Mouse (Mus musculus): ENCODE measurements at regions not wholly inside any gene's neighbourhood (a gene's known extent, or its start where the extent isn't known, plus 50 kb on each side); places are given as distances from the start of the nearest gene placed in this dataset.
A peak's percentile ranks its signal among the peaks of the same experiment; 100 is the strongest.

- DNase-seq: peak; percentile 34 to 52
Observed at GRCm38 (mm10) chr10:117940441-117941265, 94.8 kb upstream of the Rap1b start.

GRCm38 (mm10) chr10:117941266-117941651 lies 95.4 kb upstream of the Rap1b start:
- no peak for DNase-seq

- DNase-seq: no peak
Observed at GRCm38 (mm10) chr10:117943702-117944307, 98.0 kb upstream of the Rap1b start.

DNA sequence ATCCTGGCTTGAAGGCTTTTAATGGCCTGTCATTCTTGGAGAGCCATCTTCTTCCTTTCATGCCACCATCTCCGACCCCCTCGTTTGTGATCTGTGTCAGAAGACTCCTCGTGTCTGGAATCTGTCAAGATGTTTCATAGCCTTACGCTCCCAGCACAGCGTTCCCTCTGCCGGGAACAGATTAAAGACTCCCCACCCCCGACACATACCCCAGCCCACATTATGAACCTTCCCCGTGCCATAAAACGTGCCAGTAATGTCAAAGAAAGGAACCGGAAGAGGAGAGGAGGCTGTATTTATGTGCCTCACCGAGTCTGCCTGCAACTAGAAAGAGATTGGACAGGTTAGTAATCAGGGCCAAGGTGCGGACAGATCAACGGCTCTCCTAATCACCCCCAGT lies 101.4 kb upstream of the Rap1b start:
- no peak for DNase-seq

GRCm38 (mm10) chr10:117947911-117948310 lies 102.1 kb upstream of the Rap1b start:
- no peak for DNase-seq

- DNase-seq: peak; percentile 27 to 28
Observed at GRCm38 (mm10) chr10:117952116-117953025, 106.5 kb upstream of the Rap1b start.

GRCm38 (mm10) chr10:117953026-117953711 lies 107.3 kb upstream of the Rap1b start:
- peak; percentile 63 to 70 for DNase-seq

DNA sequence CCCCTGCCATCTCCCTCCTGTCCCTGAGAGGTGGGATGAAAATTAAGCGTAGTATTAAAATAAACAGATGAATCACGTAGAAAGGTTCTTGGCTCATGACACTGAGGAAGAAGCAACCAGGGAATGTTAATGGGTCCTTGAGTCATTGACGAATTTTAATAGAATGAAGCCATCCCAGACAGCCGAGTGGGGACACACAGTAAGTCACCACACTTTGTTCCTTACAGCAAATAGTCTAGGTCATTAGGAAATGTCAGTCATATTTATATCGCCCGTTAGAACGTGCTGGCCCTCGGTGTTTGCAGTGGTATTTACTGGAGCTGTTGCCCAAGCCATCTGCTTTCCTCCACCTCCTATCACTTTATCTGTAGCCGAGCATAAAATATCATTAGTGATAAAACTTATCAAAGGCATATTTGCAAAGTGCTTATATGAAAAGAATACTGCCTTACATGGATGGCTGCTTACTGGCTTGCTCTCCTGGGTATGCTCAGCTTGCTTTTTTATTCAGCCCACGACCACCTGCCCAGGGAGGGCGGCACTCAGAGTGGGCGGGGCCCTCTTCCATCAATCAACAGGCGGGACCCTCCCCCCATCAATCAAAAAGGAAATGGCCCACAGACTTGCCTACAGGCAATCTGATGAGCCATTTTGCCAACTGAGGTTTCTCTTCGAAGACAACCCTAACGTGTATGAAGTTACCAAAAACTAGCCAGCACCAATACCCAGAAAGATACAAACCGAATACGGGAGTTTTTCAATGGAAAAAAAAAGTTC lies 110.5 kb upstream of the Rap1b start:
- DNase-seq: no peak

DNA sequence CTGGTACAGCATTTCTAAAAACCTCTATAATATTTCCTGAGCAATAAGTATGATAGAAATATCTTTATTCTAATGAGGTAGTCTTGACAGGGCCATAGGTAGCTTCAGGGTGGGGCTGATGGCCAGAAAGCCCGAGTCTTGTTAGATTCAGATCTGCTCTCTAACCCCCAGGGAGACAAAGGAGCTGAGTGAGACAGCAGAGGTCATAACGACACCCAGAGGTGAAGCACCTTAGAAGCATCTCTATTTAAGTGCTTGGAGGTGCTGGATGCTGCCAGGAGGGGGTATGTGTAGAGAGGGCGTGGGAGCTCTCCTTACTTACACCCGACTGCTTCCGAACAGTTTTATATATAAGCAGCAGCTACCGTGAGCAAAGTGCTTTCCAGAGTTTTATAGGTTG lies 128.9 kb upstream of the Rap1b start:
- DNase-seq: no peak

- no peak for DNase-seq
Observed at GRCm38 (mm10) chr10:117975467-117975866, 129.6 kb upstream of the Rap1b start.

- no peak for DNase-seq
Observed at GRCm38 (mm10) chr10:117979091-117979490, 133.3 kb upstream of the Rap1b start.

DNA sequence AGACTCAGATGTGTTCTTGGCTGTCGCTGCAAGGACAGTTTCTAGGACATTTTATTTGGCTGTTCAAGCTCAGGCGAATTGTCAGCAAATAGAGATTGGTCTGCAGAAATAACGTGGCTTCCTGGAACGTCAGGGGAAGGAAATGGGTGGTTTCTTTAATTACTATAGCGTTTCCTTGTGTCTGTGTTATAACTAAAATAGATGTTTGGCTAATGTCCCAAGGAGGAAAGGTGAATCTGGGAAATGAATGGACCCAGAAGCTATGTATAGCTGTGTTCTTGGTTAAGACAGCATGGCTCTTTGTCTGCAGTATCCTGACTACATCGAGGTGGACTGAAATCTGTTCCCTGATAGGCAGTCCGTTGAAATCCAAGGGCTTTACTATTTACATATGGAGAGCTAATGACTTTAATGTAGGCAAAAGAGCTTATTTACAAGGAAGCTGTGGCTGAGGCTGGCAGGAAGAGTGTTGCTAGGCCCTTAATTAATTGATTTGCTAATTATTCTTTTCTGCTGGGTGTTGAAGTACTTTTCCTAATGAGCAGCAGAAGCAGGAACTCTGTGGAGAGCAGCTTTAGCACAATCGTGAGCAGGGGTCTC lies 136.9 kb upstream of the Rap1b start:
- DNase-seq: peak; percentile 30 to 36

GRCm38 (mm10) chr10:117983271-117983670 lies 137.4 kb upstream of the Rap1b start:
- peak in 1 of 2 experiments; percentile 17 for DNase-seq

DNA sequence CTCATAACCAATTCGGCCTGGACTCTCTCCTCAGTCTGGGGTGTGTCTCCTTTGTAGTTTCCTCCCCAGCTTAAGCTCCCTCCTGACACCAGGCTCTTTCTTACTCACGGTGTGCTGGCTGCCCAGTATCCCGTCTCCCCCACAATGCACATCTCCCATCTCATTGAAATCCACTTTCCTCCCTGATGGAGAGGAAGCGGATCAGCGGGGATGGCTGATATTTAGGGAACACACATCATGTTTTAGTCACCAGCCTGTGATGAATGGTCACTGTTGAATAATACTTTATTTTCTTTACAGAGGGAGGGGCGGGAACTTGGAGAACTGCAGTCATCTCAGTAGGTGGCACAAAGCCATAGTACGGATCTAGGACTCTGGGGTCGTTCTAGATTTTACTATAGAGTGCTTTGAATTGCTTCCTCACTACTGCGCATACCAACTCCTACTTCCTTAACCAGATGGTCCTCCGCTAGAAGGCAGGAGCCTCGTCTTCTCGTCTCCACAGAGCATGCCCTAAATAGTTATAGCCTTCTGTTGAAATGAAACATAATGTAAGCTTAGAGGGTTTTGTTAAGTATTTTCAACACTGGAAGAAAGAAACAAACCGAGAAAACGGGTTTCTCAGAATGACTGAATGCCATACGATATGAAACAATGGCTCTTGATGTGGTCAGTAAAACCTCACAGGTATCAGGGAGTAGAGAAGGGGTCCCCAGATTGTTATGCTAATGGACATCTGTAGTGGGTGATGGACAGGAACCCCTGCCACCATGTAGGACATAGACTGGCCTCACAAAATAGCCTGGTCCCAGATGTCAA lies 139.2 kb upstream of the Rap1b start:
- DNase-seq: no peak

GRCm38 (mm10) chr10:117987620-117988019 lies 141.8 kb upstream of the Rap1b start:
- peak; percentile 24 to 45 for DNase-seq

- DNase-seq: peak; percentile 18 to 27
Observed at GRCm38 (mm10) chr10:117988076-117988475, 142.2 kb upstream of the Rap1b start.

DNA sequence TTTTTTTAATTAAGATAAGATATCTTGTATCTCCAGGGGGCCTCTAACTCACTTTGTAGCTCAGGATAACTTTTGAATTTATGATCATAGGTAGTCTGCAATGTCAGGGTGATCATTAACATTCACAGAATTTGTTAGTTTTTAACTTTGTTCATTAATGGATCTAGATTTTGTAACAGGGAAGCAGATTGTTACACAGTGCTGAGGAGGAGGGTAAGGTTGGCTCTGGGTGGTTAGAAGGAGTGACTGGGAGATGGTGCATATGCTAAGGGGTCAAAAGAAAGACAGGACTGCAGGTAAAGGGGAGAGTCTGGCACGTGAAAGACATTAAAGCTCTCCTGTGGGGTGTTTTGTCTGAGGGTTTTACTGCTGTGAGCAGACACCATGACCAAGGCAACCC lies 145.3 kb upstream of the Rap1b start:
- DNase-seq: no peak

GRCm38 (mm10) chr10:117992317-117992716 lies 146.5 kb upstream of the Rap1b start:
- no peak for DNase-seq

GRCm38 (mm10) chr10:117993809-117994208 lies 147.8 kb upstream of the Mdm1 start:
- peak; percentile 42 to 54 for DNase-seq

DNA sequence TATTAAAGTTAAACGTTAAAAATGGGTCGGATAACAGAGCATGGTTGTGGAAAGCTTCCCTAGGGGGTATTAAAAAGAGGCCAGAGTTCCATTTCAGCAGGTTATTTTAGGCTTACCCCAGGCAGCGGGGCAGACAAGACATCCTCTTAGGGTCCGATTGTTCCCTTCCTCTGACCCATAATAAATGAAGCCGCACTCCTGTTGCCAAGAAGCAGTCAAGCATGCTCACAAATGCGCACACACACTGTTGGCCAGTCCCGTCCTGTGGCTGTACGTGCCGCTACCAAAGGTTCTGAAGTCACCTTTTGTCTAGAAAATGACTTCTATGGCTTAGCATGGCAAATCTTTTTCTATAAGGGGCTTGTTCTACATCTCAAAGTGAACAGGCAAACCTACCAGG lies 146.8 kb upstream of the Mdm1 start:
- no peak for DNase-seq
